Mouse (Mus musculus) embryonic facial prominence, embryonic 13.5 days (tissue): Measurements from ENCODE around the gene Chrna4. TPM values are rescaled to one million over a fixed set of nuclear protein-coding genes. Genes with fewer than 3 reads are reported as not detected.

ENCODE experiments used
- ATAC-seq: fragments of 200-750 bp; cut with Nextera tagmentation; 2 replicates; pipeline ENCODE4 v1.8.0; 2017; ENCODE audit warnings: low read depth; ENCODE audit not compliant: insufficient number of reproducible peaks, insufficient read depth, low FRiP score, low TSS enrichment
- H3K27ac ChIP-seq: fragments of 300-500 bp; sonication (generic); 2 replicates; pipeline ENCODE4 v1.5.1; 2015; ENCODE audit warnings: moderate library complexity, mild to moderate bottlenecking, inconsistent platforms
- H3K27me3 ChIP-seq: fragments of 300-500 bp; sonication (generic); 2 replicates; pipeline ENCODE4 v1.6.1; 2015; ENCODE audit warnings: mild to moderate bottlenecking, inconsistent platforms
- H3K36me3 ChIP-seq: fragments of 300-500 bp; sonication (generic); 2 replicates; pipeline ENCODE4 v1.6.1; 2015; ENCODE audit warnings: mild to moderate bottlenecking, inconsistent platforms
- H3K4me1 ChIP-seq: fragments of 300-500 bp; sonication (generic); 2 replicates; pipeline ENCODE4 v1.6.1; 2015; ENCODE audit warnings: inconsistent platforms
- H3K4me2 ChIP-seq: fragments of 300-500 bp; sonication (generic); 2 replicates; pipeline ENCODE4 v1.6.1; 2015; ENCODE audit warnings: moderate library complexity, mild to moderate bottlenecking, inconsistent platforms
- H3K4me3 ChIP-seq: fragments of 300-500 bp; sonication (generic); 2 replicates; pipeline ENCODE4 v1.5.1; 2015; ENCODE audit warnings: mild to moderate bottlenecking, inconsistent platforms
- H3K9ac ChIP-seq: fragments of 300-500 bp; sonication (generic); 2 replicates; pipeline ENCODE4 v1.6.1; 2015; ENCODE audit warnings: mild to moderate bottlenecking, inconsistent platforms
- H3K9me3 ChIP-seq: fragments of 300-500 bp; sonication (generic); 2 replicates; pipeline ENCODE4 v1.6.1; 2016; ENCODE audit warnings: inconsistent platforms
- WGBS: fragments of 180-500 bp; shearing (Covaris S2); methylation state at CpG from one replicate; pipeline ENCODE4 v1.1.7; 2015; ENCODE audit warnings: mixed read lengths; 5-methylcytosine and 5-hydroxymethylcytosine counted together
- polyA plus RNA-seq: library from polyadenylated mRNA; unstranded; fragments of >200 nt; fragmentation: Nextera tagmentation; extraction: Ambion mirVana; gene quantifications from 2 replicates; pipeline ENCODE4 v1.2.1, GENCODE M21; 2015

Chrna4 gene
- polyA plus RNA-seq, 1 experiment from 2014 or later = 1.8 TPM

DNA sequence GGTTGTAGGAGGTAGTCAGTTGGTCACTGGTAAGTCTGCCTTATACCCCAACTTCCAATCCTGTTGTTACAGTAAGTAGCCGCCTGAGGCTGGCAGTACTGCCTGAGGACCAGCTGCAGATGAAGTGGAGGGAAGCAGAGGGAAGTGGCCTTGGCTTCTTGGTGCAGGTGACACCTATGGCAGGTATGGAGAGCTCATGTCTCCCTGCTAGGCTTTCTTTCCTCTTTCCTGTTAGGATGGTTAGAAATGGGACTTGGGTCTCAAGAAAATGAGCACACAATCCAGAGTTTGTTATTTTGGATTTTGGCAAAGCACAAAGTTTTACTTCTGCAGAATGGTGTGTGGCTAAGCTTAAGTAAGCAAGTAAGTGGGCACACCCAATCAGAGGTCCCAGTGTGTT, 54.4 kb downstream of the Chrna4 start:
- Histone ChIP-seq H3K36me3 (peaks cover 7% of the 10 kb centered on the region; the same call in 1 of the 2 replicates), H3K4me1 (0 out of 2 replicates have a peak, but pooled peaks cover 10% of the 10 kb centered on the region), H3K9ac (no peak overlapping the region), H3K27me3 (no peaks in the 10 kb centered on the region), H3K4me3 (no peak overlapping the region), H3K4me2 (no peak overlapping the region), H3K27ac (no peak overlapping the region), H3K9me3 (no peaks in the 10 kb centered on the region)
- no peak for ATAC-seq
- WGBS = 70% methylated on average over 1 of the region's 1 CpGs

DNA sequence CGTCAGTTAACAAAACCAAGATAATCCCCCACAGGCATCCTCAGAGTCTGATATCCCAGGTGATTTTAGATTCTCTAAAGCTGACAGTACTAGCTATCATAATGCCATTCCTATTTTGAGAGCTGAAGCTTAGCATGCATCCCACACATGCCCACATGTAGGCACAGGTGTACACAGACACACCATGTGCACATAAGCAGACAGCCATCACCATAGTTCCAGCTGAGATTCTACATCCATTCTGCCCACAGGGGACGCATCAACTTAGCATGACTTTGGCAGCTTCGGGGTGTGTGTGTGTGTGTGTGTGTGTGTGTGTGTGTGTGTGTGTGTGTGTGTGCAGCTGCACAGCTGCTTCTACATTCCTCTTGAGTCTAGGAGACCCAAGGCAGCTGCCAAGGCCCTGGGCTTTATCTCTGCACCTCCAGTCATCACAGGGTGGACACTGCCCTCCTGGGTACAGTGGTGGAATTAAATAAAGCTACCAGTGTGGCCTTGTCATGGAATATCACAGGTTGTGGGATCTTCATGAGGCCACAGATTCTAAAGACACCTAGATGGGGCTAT, 54.9 kb downstream of the Chrna4 start:
- Histone ChIP-seq H3K9ac (no peak overlapping the region), H3K36me3 (peaks cover 12% of the 10 kb centered on the region; the same call in 1 of the 2 replicates), H3K27me3 (no peaks in the 10 kb centered on the region), H3K27ac (no peak overlapping the region), H3K4me1 (0 out of 2 replicates have a peak, but pooled peaks cover 10% of the 10 kb centered on the region), H3K4me2 (no peak overlapping the region), H3K4me3 (no peak overlapping the region), H3K9me3 (no peaks in the 10 kb centered on the region)
- WGBS = 59% methylated on average over 3 of the region's 3 CpGs
- no peak for ATAC-seq

DNA sequence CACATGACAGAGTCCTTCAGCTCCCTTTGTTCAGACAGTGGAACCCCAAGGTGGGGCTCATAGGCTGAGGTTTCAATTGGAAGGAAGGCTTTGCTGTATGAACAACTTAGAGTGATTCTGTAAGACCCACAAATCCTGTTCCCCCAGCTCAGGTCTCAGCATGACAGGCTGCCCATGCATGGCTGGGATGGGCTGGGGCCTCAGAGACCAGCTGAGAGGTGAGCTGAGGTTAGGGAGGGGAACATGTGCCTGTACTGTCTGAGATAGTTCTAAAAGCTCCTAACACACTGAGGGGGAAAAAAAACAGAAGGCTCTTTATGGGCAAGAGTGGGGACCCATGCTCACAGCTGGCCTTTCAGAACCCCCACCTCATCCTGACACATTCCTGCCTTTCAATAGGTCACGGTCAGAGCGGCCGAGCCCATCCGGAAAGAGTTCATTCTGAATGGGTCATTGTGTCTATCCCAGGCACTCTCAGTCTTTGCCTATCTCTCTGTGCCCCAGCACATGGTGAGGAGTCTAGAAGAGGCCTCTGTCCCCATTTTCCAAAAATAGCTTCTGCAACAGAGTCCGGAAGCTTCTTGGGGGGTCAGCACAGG, 55.8 kb downstream of the Chrna4 start:
- Histone ChIP-seq H3K9me3 (no peaks in the 10 kb centered on the region), H3K27ac (no peak overlapping the region; the same call in 1 of the 2 replicates), H3K36me3 (peaks cover 20% of the 10 kb centered on the region), H3K4me2 (no peak overlapping the region), H3K9ac (no peak overlapping the region), H3K4me3 (no peak overlapping the region), H3K27me3 (no peaks in the 10 kb centered on the region), H3K4me1 (0 out of 2 replicates have a peak, but pooled peaks cover 10% of the 10 kb centered on the region)
- no peak for ATAC-seq
- 19% methylated on average over 5 of the region's 5 CpGs for WGBS

DNA sequence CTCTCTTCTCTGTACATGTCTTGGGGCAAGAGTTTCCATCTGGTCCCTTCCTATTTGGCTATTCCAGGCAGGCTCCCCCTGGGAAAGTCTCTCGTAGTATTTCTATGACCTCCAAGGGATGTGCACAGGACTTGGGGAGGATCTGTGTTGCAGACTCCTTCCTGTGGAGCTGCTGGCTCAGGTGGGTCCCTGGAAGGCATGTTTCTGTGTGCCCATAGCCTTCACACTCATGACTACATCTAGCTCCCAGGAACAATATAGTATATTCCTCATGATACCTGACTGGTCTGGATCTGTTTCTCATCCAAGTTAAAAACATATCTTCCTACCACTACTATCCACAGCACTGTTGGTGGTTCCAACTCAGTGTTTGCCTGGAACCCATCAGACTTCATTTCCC, 56.3 kb downstream of the Chrna4 start:
- no peak overlapping the region; the same call in 1 of the 2 replicates for H3K27ac ChIP-seq
- no peaks in the 10 kb centered on the region for H3K27me3 ChIP-seq
- 0 out of 2 replicates have a peak, but pooled peaks cover 10% of the 10 kb centered on the region for H3K4me1 ChIP-seq
- H3K36me3 ChIP-seq = peaks cover 25% of the 10 kb centered on the region
- H3K4me3 ChIP-seq = no peak overlapping the region
- H3K9me3 ChIP-seq = no peaks in the 10 kb centered on the region
- H3K9ac ChIP-seq = no peak overlapping the region
- ATAC-seq = no peak
- WGBS = 51% methylated on average over 1 of the region's 1 CpGs
- H3K4me2 ChIP-seq = no peak overlapping the region

DNA sequence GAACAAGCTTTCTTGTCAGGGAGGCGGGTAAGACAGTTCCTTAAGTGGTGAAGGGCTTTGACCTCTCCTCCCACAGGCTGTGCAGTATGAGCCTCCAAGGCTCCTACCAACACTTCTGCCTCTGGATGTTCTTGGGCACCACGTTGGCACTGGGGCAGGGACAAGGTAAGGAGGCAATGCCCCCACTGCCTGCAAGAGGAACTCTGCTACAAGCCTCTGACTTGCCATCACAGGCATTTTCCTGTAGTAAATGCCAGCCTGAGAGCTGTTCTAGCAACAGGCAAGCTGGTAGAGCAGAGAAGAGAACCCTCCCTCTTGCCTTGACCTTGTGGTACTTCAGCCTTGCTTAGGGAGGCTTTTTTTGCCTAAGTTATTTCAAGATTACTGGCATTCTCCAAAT, 56.9 kb downstream of the Chrna4 start, which contains the start of gene Col20a1:
Col20a1 (plus strand) TSS at position 87 of the 400 bp plus-strand sequence.
- Histone ChIP-seq H3K4me2 (no peak within 1 kb of the TSS), H3K4me3 (no peak within 1 kb of the TSS), H3K36me3 (peaks cover 31% of the 10 kb centered on the region), H3K9ac (no peak within 1 kb of the TSS), H3K9me3 (no peaks in the 10 kb centered on the region), H3K4me1 (0 out of 2 replicates have a peak, but pooled peaks cover 10% of the 10 kb centered on the region), H3K27ac (no peak within 1 kb of the TSS; the same call in 1 of the 2 replicates), H3K27me3 (no peaks in the 10 kb centered on the region)
- ATAC-seq = no peak
- 64% methylated on average over 2 of the region's 2 CpGs for whole genome bisulfite sequencing

DNA sequence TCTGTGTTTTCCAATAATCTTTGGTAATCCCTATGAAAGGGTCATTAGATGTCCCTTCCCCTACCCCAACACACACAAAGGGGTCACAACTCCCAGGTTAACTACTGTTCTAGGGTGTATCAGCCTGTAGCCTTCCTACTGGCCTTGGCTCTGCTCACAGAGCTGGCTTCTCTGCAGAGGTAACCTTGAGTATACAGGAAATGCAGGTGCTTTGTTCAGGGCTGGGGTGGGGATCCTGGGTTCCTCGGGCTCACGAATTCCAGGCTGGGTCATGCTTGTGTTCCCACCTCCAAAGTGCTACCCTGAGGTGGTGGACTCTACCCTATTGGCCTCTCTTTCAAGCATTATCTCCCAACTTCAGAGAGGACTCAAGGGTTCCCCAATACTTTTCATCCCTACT, 57.7 kb downstream of the Chrna4 start:
- Histone ChIP-seq H3K9me3 (no peaks in the 10 kb centered on the region), H3K9ac (no peak overlapping the region), H3K27ac (no peak overlapping the region), H3K4me1 (0 out of 2 replicates have a peak, but pooled peaks cover 10% of the 10 kb centered on the region), H3K4me3 (no peak overlapping the region), H3K27me3 (no peaks in the 10 kb centered on the region), H3K36me3 (peaks cover 39% of the 10 kb centered on the region), H3K4me2 (no peak overlapping the region)
- ATAC-seq = no peak
- 82% methylated on average over 2 of the region's 2 CpGs for WGBS

DNA sequence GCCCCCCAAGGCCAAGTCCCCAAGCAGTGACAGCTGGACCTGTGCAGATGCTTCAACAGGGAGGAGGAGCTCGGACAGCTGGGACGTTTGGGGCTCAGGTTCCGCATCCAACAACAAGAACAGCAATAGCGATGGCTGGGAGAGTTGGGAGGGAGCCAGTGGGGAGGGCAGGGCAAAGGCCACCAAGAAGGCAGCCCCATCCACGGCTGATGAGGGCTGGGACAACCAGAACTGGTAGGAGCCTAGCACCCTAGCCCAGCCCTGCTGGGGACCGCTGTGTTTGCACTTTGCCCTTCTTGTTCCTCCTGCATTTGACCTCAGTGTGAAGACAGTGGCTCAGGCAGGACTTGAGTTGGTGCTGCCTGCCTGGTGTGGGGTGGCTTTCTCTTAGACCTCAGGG, 62.2 kb downstream of the Chrna4 start:
- no peak overlapping the region for H3K9ac ChIP-seq
- no peak overlapping the region for H3K4me2 ChIP-seq
- no peak for ATAC-seq
- H3K4me1 ChIP-seq = no peaks in the 10 kb centered on the region
- H3K36me3 ChIP-seq = peaks cover 84% of the 10 kb centered on the region
- no peaks in the 10 kb centered on the region for H3K27me3 ChIP-seq
- H3K27ac ChIP-seq = no peak overlapping the region
- 74% methylated on average over 6 of the region's 6 CpGs for WGBS
- H3K4me3 ChIP-seq = no peak overlapping the region
- H3K9me3 ChIP-seq = no peaks in the 10 kb centered on the region

Other genes starting within 250 kb of the Chrna4 start
- 49.1 and 62.8 TPM in 2 replicates for gene Ythdf1, start 122.6 kb downstream of the Chrna4 start, polyA plus RNA-seq
- gene Birc7, start 114.5 kb downstream of the Chrna4 start, polyA plus RNA-seq = not detected in 2 replicates
- gene Nkain4, start 88.8 kb downstream of the Chrna4 start, polyA plus RNA-seq = 6.9 and 7.3 TPM in 2 replicates
- 128 and 132 TPM in 2 replicates for gene Arfgap1, start 76.3 kb downstream of the Chrna4 start, polyA plus RNA-seq
- gene Col20a1, start 57.0 kb downstream of the Chrna4 start, polyA plus RNA-seq = 0.84 and 0.93 TPM in 2 replicates
- 0.59 and 0.63 TPM in 2 replicates for gene Kcnq2, start 91.8 kb upstream of the Chrna4 start, polyA plus RNA-seq
- gene Eef1a2, start 113.5 kb upstream of the Chrna4 start, polyA plus RNA-seq = 0.20 TPM in 1 of 2 replicates, not detected in the other
- gene Ppdpf, start 143.7 kb upstream of the Chrna4 start, polyA plus RNA-seq = 327 and 423 TPM in 2 replicates
- gene Ptk6, start 159.2 kb upstream of the Chrna4 start, polyA plus RNA-seq = 0.07 TPM in 1 of 2 replicates, not detected in the other
- gene Srms, start 169.6 kb upstream of the Chrna4 start, polyA plus RNA-seq = 0.14 TPM in 1 of 2 replicates, not detected in the other
- gene Fndc11, start 176.5 kb upstream of the Chrna4 start, polyA plus RNA-seq = not detected in 2 replicates
- 0.51 and 0.78 TPM in 2 replicates for gene Helz2, start 198.5 kb upstream of the Chrna4 start, polyA plus RNA-seq
- gene Gmeb2, start 244.5 kb upstream of the Chrna4 start, polyA plus RNA-seq = 15.9 and 16.9 TPM in 2 replicates